Mouse (Mus musculus) stomach, embryonic 14.5 days (tissue): ENCODE measurements around the gene Mettl9. TPM values are rescaled to one million over a fixed set of nuclear protein-coding genes. Genes with fewer than 3 reads are reported as not detected.
A peak's percentile ranks its signal among the peaks of the same experiment; 100 is the strongest.

Experiments
- ATAC-seq: fragments of 200-750 bp; cut with Nextera tagmentation; 2 replicates; pipeline ENCODE4 v1.8.0; 2017; ENCODE audit warnings: low read depth, moderate TSS enrichment; ENCODE audit not compliant: insufficient number of reproducible peaks, insufficient read depth, low FRiP score
- H3K27ac ChIP-seq: fragments of 300-500 bp; sonication (generic); 2 replicates; pipeline ENCODE4 v1.5.1; 2014; ENCODE audit warnings: mild to moderate bottlenecking, low read length, moderate library complexity, mixed read lengths
- H3K27me3 ChIP-seq: fragments of 300-500 bp; sonication (generic); 2 replicates; pipeline ENCODE4 v1.6.1; 2014; ENCODE audit warnings: low read length, control low read depth, mixed read lengths; ENCODE audit not compliant: control insufficient read depth, insufficient read depth
- H3K36me3 ChIP-seq: fragments of 300-500 bp; sonication (generic); 2 replicates; pipeline ENCODE4 v1.6.1; 2014; ENCODE audit warnings: mild to moderate bottlenecking, control low read depth, low read length, moderate library complexity, mixed read lengths; ENCODE audit not compliant: control insufficient read depth, insufficient read depth
- H3K4me1 ChIP-seq: fragments of 300-500 bp; sonication (generic); 2 replicates; pipeline ENCODE4 v1.6.1; 2014; ENCODE audit warnings: low read length, control low read depth, mixed read lengths; ENCODE audit not compliant: control insufficient read depth, insufficient read depth
- H3K4me2 ChIP-seq: fragments of 300-500 bp; sonication (generic); replicated peaks from 2 replicates; pipeline ENCODE4 v1.6.1; 2014; ENCODE audit warnings: low read depth, low read length, control low read depth
- H3K4me3 ChIP-seq: fragments of 300-500 bp; sonication (generic); 2 replicates; pipeline ENCODE4 v1.5.1; 2014; ENCODE audit warnings: low read depth, low read length, control low read depth
- H3K9ac ChIP-seq: fragments of 300-500 bp; sonication (generic); replicated peaks from 2 replicates; pipeline ENCODE4 v1.6.1; 2014; ENCODE audit warnings: low read depth, mild to moderate bottlenecking, control low read depth, low read length, moderate library complexity, mixed read lengths
- H3K9me3 ChIP-seq: fragments of 300-500 bp; sonication (generic); 2 replicates; pipeline ENCODE4 v1.6.1; 2016; ENCODE audit warnings: low read depth, low read length, control low read depth; ENCODE audit not compliant: control insufficient read depth
- WGBS: fragments of 180-500 bp; shearing (Covaris S2); extraction: QIAGEN DNeasy Blood & Tissue Kit; methylation state at CpG from one replicate; pipeline ENCODE4 v1.1.7; 2014; 5-methylcytosine and 5-hydroxymethylcytosine counted together
- polyA plus RNA-seq: library from polyadenylated mRNA; unstranded; fragments of >200 nt; fragmentation: Nextera tagmentation; extraction: Ambion mirVana; gene quantifications from 2 replicates; pipeline ENCODE4 v1.2.1, GENCODE M21; 2014

Gene Mettl9
- polyA plus RNA-seq = 163 and 170 TPM in 2 replicates

- Histone ChIP-seq H3K27me3 (no peaks in the 10 kb centered on the region), H3K4me2 (peak within 1 kb of the TSS; percentile 83), H3K27ac (peak within 1 kb of the TSS; percentile 97), H3K36me3 (no peaks in the 10 kb centered on the region), H3K4me1 (peaks cover 18% of the 10 kb centered on the region; the same call in 1 of the 2 replicates), H3K9me3 (no peaks in the 10 kb centered on the region), H3K9ac (peak within 1 kb of the TSS; percentile 100), H3K4me3 (peak within 1 kb of the TSS; percentile 95)
- 4% methylated on average over 30 of the region's 43 CpGs for WGBS
- ATAC-seq = peak; percentile 96
Measured at GRCm38 (mm10) chr7:121033856-121034652, at the start of gene Mettl9. TSS of gene Mettl9 (plus strand) at chr7:121034445.

GRCm38 (mm10) chr7:120991191-120991590, 43.1 kb upstream of the Mettl9 start:
- H3K9me3 ChIP-seq = no peaks in the 10 kb centered on the region
- no peak overlapping the region for H3K9ac ChIP-seq
- no peaks in the 10 kb centered on the region for H3K27me3 ChIP-seq
- H3K27ac ChIP-seq = no peak overlapping the region
- no peaks in the 10 kb centered on the region for H3K4me1 ChIP-seq
- H3K4me3 ChIP-seq = no peak overlapping the region
- no peak overlapping the region for H3K4me2 ChIP-seq
- no peaks in the 10 kb centered on the region for H3K36me3 ChIP-seq
- ATAC-seq = no peak
- whole genome bisulfite sequencing = 78% methylated on average over 8 of the region's 8 CpGs

GRCm38 (mm10) chr7:120999021-120999530, 35.2 kb upstream of the Mettl9 start:
- Histone ChIP-seq H3K27me3 (no peaks in the 10 kb centered on the region), H3K9ac (no peak overlapping the region), H3K9me3 (no peaks in the 10 kb centered on the region), H3K4me3 (no peak overlapping the region), H3K4me1 (no peaks in the 10 kb centered on the region), H3K27ac (no peak overlapping the region), H3K36me3 (no peaks in the 10 kb centered on the region), H3K4me2 (no peak overlapping the region)
- ATAC-seq = no peak
- WGBS = 64% methylated on average over 2 of the region's 2 CpGs

GRCm38 (mm10) chr7:121000065-121000822, 34.0 kb upstream of the Mettl9 start:
- WGBS = 69% methylated on average over 3 of the region's 3 CpGs
- Histone ChIP-seq H3K4me3 (no peak overlapping the region), H3K27me3 (no peaks in the 10 kb centered on the region), H3K9ac (no peak overlapping the region), H3K27ac (no peak overlapping the region), H3K4me1 (no peaks in the 10 kb centered on the region), H3K36me3 (no peaks in the 10 kb centered on the region), H3K9me3 (no peaks in the 10 kb centered on the region), H3K4me2 (no peak overlapping the region)
- ATAC-seq = no peak

GRCm38 (mm10) chr7:121001879-121002278, 32.4 kb upstream of the Mettl9 start:
- Histone ChIP-seq H3K36me3 (no peaks in the 10 kb centered on the region), H3K9ac (no peak overlapping the region), H3K27ac (no peak overlapping the region), H3K27me3 (no peaks in the 10 kb centered on the region), H3K4me1 (no peaks in the 10 kb centered on the region), H3K4me3 (no peak overlapping the region), H3K9me3 (no peaks in the 10 kb centered on the region), H3K4me2 (no peak overlapping the region)
- no peak for ATAC-seq
- WGBS = 83% methylated on average over 3 of the region's 3 CpGs

- Histone ChIP-seq H3K9me3 (no peaks in the 10 kb centered on the region), H3K4me3 (no peak overlapping the region), H3K4me1 (no peaks in the 10 kb centered on the region), H3K27ac (no peak overlapping the region), H3K27me3 (no peaks in the 10 kb centered on the region), H3K36me3 (no peaks in the 10 kb centered on the region), H3K4me2 (no peak overlapping the region), H3K9ac (no peak overlapping the region)
- no peak for ATAC-seq
- WGBS = 73% methylated on average over 5 of the region's 5 CpGs
Measured at GRCm38 (mm10) chr7:121002407-121002928, 31.8 kb upstream of the Mettl9 start.

- Histone ChIP-seq H3K4me2 (no peak overlapping the region), H3K4me1 (no peaks in the 10 kb centered on the region), H3K4me3 (no peak overlapping the region), H3K9ac (no peak overlapping the region), H3K27me3 (no peaks in the 10 kb centered on the region), H3K36me3 (no peaks in the 10 kb centered on the region), H3K27ac (no peak overlapping the region), H3K9me3 (no peaks in the 10 kb centered on the region)
- ATAC-seq = no peak
- WGBS = 73% methylated on average over 4 of the region's 4 CpGs
Measured at GRCm38 (mm10) chr7:121003793-121004418, 30.3 kb upstream of the Mettl9 start.
